Mouse (Mus musculus) testis, adult 2 months (tissue): ENCODE data around the gene Hpn.

Source experiments
- CTCF ChIP-seq: fragments of 200-500 bp; IDR thresholded peaks from 2 replicates; pipeline ENCODE4 v1.5.1; 2012; ENCODE audit warnings: low read depth, mild to moderate bottlenecking, inconsistent platforms, low read length, moderate library complexity; ENCODE audit not compliant: control insufficient read depth, insufficient read depth, insufficient replicate concordance
- POLR2A ChIP-seq: fragments of 200-500 bp; IDR thresholded peaks from 2 replicates; pipeline ENCODE4 v1.6.1; 2012; ENCODE audit warnings: low read depth, mild to moderate bottlenecking, inconsistent platforms, low read length, moderate library complexity; ENCODE audit not compliant: control insufficient read depth

GRCm38 (mm10) chr7:31077885-31078445 lies 37.1 kb downstream of the Hpn start:
- TF ChIP-seq CTCF (peak; percentile 35; the same call in 1 of the 2 replicates), POLR2A (no peak)
